Mouse (Mus musculus): ENCODE data around the gene Zfp672.
A peak's percentile ranks its signal among the peaks of the same experiment; 100 is the strongest.
"Not testable (repeated sequence)": the region's sequence is repeated elsewhere in the genome, so short reads cannot be mapped to it uniquely, and the experiment has no call there.

The Zfp672 gene

GRCm38 (mm10) chr11:58326781-58327180, 3.4 kb downstream of the Zfp672 start:
- no peak for DNase-seq (ENCODE audit: extremely low spot score, low read depth, low spot score)

- no peak for DNase-seq (ENCODE audit: extremely low spot score, low read depth, low spot score)
Measured at GRCm38 (mm10) chr11:58324614-58325229, 5.4 kb downstream of the Zfp672 start.

GRCm38 (mm10) chr11:58323570-58324340, 6.4 kb downstream of the Zfp672 start:
- no peak for DNase-seq (ENCODE audit: extremely low spot score, low read depth, low spot score)

GRCm38 (mm10) chr11:58322824-58323569, 7.1 kb downstream of the Zfp672 start:
- no peak for DNase-seq (ENCODE audit: extremely low spot score, low read depth, low spot score)

GRCm38 (mm10) chr11:58316768-58317390, 13.3 kb downstream of the Zfp672 start:
- DNase-seq (ENCODE audit: extremely low spot score, low read depth, low spot score) = no peak

- DNase-seq (ENCODE audit: extremely low spot score, low read depth, low spot score) = no peak
Measured at GRCm38 (mm10) chr11:58316344-58316743, 13.8 kb downstream of the Zfp672 start.

- DNase-seq (ENCODE audit: extremely low spot score, low read depth, low spot score) = no peak
Measured at GRCm38 (mm10) chr11:58315536-58316168, 14.5 kb downstream of the Zfp672 start.

- no peak for DNase-seq (ENCODE audit: extremely low spot score, low read depth, low spot score)
Measured at GRCm38 (mm10) chr11:58314069-58314468, 16.1 kb downstream of the Zfp672 start.

- DNase-seq (ENCODE audit: extremely low spot score, low read depth, low spot score) = no peak
Measured at GRCm38 (mm10) chr11:58308661-58309060, 21.5 kb downstream of the Zfp672 start.

- DNase-seq (ENCODE audit: extremely low spot score, low read depth, low spot score) = no peak
Measured at GRCm38 (mm10) chr11:58307411-58308080, 22.6 kb downstream of the Zfp672 start.

- no peak for DNase-seq (ENCODE audit: extremely low spot score, low read depth, low spot score)
Measured at GRCm38 (mm10) chr11:58306860-58307308, 23.3 kb downstream of the Zfp672 start, which contains the start of gene Zfp692. Gene Zfp692, plus strand, starts transcription at chr11:58307069.

GRCm38 (mm10) chr11:58305299-58305698, 24.8 kb downstream of the Zfp672 start:
- DNase-seq (ENCODE audit: extremely low spot score, low read depth, low spot score) = not testable (repeated sequence)

- DNase-seq (ENCODE audit: extremely low spot score, low read depth, low spot score) = no peak
Measured at GRCm38 (mm10) chr11:58303594-58303993, 26.5 kb downstream of the Zfp672 start.

GRCm38 (mm10) chr11:58302774-58303445, 27.2 kb downstream of the Zfp672 start:
- DNase-seq (ENCODE audit: extremely low spot score, low read depth, low spot score) = no peak

- DNase-seq (ENCODE audit: extremely low spot score, low read depth, low spot score) = peak; percentile 100
Measured at GRCm38 (mm10) chr11:58301837-58302754, 28.0 kb downstream of the Zfp672 start.

- DNase-seq (ENCODE audit: extremely low spot score, low read depth, low spot score) = no peak
Measured at GRCm38 (mm10) chr11:58301057-58301456, 29.1 kb downstream of the Zfp672 start.

GRCm38 (mm10) chr11:58297396-58297795, 32.7 kb downstream of the Zfp672 start:
- DNase-seq (ENCODE audit: extremely low spot score, low read depth, low spot score) = no peak

GRCm38 (mm10) chr11:58292791-58293190, 37.3 kb downstream of the Zfp672 start:
- DNase-seq (ENCODE audit: extremely low spot score, low read depth, low spot score) = no peak

GRCm38 (mm10) chr11:58290812-58291211, 39.3 kb downstream of the Zfp672 start:
- no peak for DNase-seq (ENCODE audit: extremely low spot score, low read depth, low spot score)

Measured in hindlimb bud, embryonic 11.5 days (tissue).